Mouse (Mus musculus): ENCODE results near the gene C5ar1.

- TF ChIP-seq CTCF (IDR thresholded peaks at IDR 0.05 in 2 of 3, conservative IDR thresholded peaks at IDR 0.05 in 1 of 3; ENCODE audit: control insufficient read depth in 1 of 3, insufficient read depth in 1 of 3, low read depth in 2 of 3, low read length in 3 of 3, poor library complexity in 1 of 3, severe bottlenecking in 1 of 3): peak; percentile 63 to 97 (median 97); a peak in 5 of 6 replicates
- TF ChIP-seq ELF1 (IDR thresholded peaks at IDR 0.05; ENCODE audit: low read depth, low read length): peak; percentile 60
- TF ChIP-seq POLR2A (IDR thresholded peaks at IDR 0.05; ENCODE audit: control insufficient read depth in 1 of 2, insufficient read depth in 1 of 2, low read depth in 1 of 2, low read length in 2 of 2, poor library complexity in 1 of 2): no peak
- peak; percentile 90 to 100 for TF ChIP-seq EP300 (IDR thresholded peaks at IDR 0.05; ENCODE audit: low read depth in 1 of 2, low read length in 2 of 2)
- 0 out of 2 replicates have a peak, but pooled peaks have one; percentile 9 for TF ChIP-seq USF1 (IDR thresholded peaks at IDR 0.05; ENCODE audit: low read depth, low read length)
- TF ChIP-seq UBTF (IDR thresholded peaks at IDR 0.05; ENCODE audit: borderline replicate concordance, insufficient read depth, low read depth, low read length): no peak
- peak; percentile 78 for TF ChIP-seq MXI1 (IDR thresholded peaks at IDR 0.05; ENCODE audit: low read depth, low read length)
- no peak; the same call in 1 of the 2 replicates for TF ChIP-seq MYB (IDR thresholded peaks at IDR 0.05; ENCODE audit: low read depth, low read length)
- peak; percentile 46; the same call in 1 of the 2 replicates for TF ChIP-seq POLR2AphosphoS2 (IDR thresholded peaks at IDR 0.05; ENCODE audit: low read length)
- peak; percentile 26 for TF ChIP-seq MAX (IDR thresholded peaks at IDR 0.05; ENCODE audit: low read length)
- peak; percentile 95 for TF ChIP-seq RAD21 (IDR thresholded peaks at IDR 0.05; ENCODE audit: low read depth, low read length)
- no peak for TF ChIP-seq NELFE (IDR thresholded peaks at IDR 0.05; ENCODE audit: low read depth, low read length)
- peak; percentile 93 for TF ChIP-seq GATA1 (IDR thresholded peaks at IDR 0.05; ENCODE audit: low read depth, low read length)
- TF ChIP-seq E2F4 (IDR thresholded peaks at IDR 0.05; ENCODE audit: borderline replicate concordance, low read depth, low read length): peak; percentile 89; the same call in 1 of the 2 replicates
These were observed 35.5 kb upstream of the C5ar1 start for GRCm38 (mm10) chr7:16294837-16295236.
